In genomic region chr4:155011312-155012025, GRCm38 (mm10) we compare ENCODE assay signal across 22 mouse cellular contexts. TPM values are rescaled to one million over a fixed set of nuclear protein-coding genes. Genes with fewer than 3 reads are reported as not detected.
DNase-seq lines count a peak whose midpoint lies in the region; ATAC-seq and TF ChIP-seq lines count a peak whose summit lies in the region.
"Had no signal": no experiment of that assay in that cellular context is flagged by ENCODE, and none has a peak within 500 bp of the region (broad histone marks: within the 10 kb centered on the region; RNA-seq: fewer than 3 reads in every experiment).

No protein-coding gene starts in this region.

- no peaks in the 10 kb centered on the region for H3K36me3 ChIP-seq in forebrain, embryonic 10.5 days (replicated peaks)
- H3K36me3 ChIP-seq in forebrain, embryonic 15.5 days = no peaks in the 10 kb centered on the region
- H3K36me3 ChIP-seq: embryonic facial prominence, embryonic 13.5 days; neural tube, embryonic 13.5 days; stomach, embryonic 15.5 days had no signal

- H3K4me1 ChIP-seq in forebrain, embryonic 10.5 days = peaks cover 32% of the 10 kb centered on the region
- peaks cover 20% of the 10 kb centered on the region for H3K4me1 ChIP-seq in forebrain, embryonic 15.5 days
- peaks cover 96% of the 10 kb centered on the region for H3K4me1 ChIP-seq in cerebellum, adult 2 months (ENCODE audit: control insufficient read depth, insufficient read depth, low read length)
- H3K4me1 ChIP-seq: stomach, embryonic 15.5 days had no signal

- no peaks in the 10 kb centered on the region for H3K9me3 ChIP-seq in forebrain, embryonic 10.5 days
- no peaks in the 10 kb centered on the region for H3K9me3 ChIP-seq in forebrain, embryonic 15.5 days
- H3K9me3 ChIP-seq: embryonic facial prominence, embryonic 13.5 days; neural tube, embryonic 13.5 days; stomach, embryonic 15.5 days had no signal

- no peak for TF ChIP-seq CTCF in cerebellum, adult 2 months (IDR thresholded peaks at IDR 0.05; ENCODE audit: borderline replicate concordance, insufficient read depth, low read depth, low read length)

- 85% methylated on average over 8 of the region's 8 CpGs for WGBS in forebrain, embryonic 10.5 days
- 77% methylated on average over 8 of the region's 8 CpGs for WGBS in forebrain, embryonic 15.5 days
- WGBS in cerebellum, adult 2 months = 17% methylated on average over 8 of the region's 8 CpGs

- DNase-seq in forebrain, embryonic 10.5 days (ENCODE audit: extremely low spot score, low spot score) = no peak
- DNase-seq in left cerebral cortex, postnatal 4 days = peak; percentile 79
- no peak for DNase-seq in left cerebral cortex, adult 9 months (ENCODE audit: low spot score in 2 of 2)
- DNase-seq in cerebellum, adult 2 months = peak; percentile 70 to 71
- peak; percentile 56 to 64 for DNase-seq in cerebellum, postnatal 36 days
- DNase-seq in ovary, postnatal 10 days (ENCODE audit: low spot score) = no peak
- DNase-seq: kidney, adult 11 months; lung, adult 18-20 months; lung, postnatal 4 days had no signal

- no peak overlapping the region for H3K9ac ChIP-seq in forebrain, embryonic 15.5 days (replicated peaks)
- H3K9ac ChIP-seq: embryonic facial prominence, embryonic 13.5 days; neural tube, embryonic 13.5 days; stomach, embryonic 15.5 days had no signal

- no peak for TF ChIP-seq POLR2A in cerebellum, adult 2 months (IDR thresholded peaks at IDR 0.05; ENCODE audit: borderline replicate concordance, insufficient read depth, low read length)

- peaks cover 29% of the 10 kb centered on the region for H3K27me3 ChIP-seq in forebrain, embryonic 10.5 days (ENCODE audit: poor library complexity, severe bottlenecking)
- H3K27me3 ChIP-seq in forebrain, embryonic 15.5 days = no peaks in the 10 kb centered on the region
- no peaks in the 10 kb centered on the region for H3K27me3 ChIP-seq in cerebellum, adult 2 months (ENCODE audit: control insufficient read depth, insufficient read depth, low read length)
- H3K27me3 ChIP-seq: stomach, embryonic 15.5 days had no signal

- ATAC-seq in forebrain, embryonic 15.5 days (replicated peaks) = no peak
- ATAC-seq in frontal cortex, adult (ENCODE audit: low TSS enrichment) = no peak
- ATAC-seq: activated CD4-positive, CD25-positive, alpha-beta regulatory T cell, adult 4 months; CD4-positive, CD25-positive, alpha-beta regulatory T cell, adult 4 months had no signal

- no peak overlapping the region for H3K4me2 ChIP-seq in forebrain, embryonic 15.5 days (replicated peaks)
- H3K4me2 ChIP-seq: embryonic facial prominence, embryonic 13.5 days; liver, embryonic 11.5 days; neural tube, embryonic 13.5 days; stomach, embryonic 15.5 days had no signal

- intact Hi-C loops in left cerebral cortex, postnatal 4 days (cut with DNase I) = no loop called here

- 0 out of 2 replicates have a peak overlapping the region, but pooled peaks have one; percentile 11 for H3K27ac ChIP-seq in forebrain, embryonic 10.5 days
- H3K27ac ChIP-seq in forebrain, embryonic 15.5 days (replicated peaks) = no peak overlapping the region
- peak overlapping the region; percentile 28 for H3K27ac ChIP-seq in cerebellum, adult 2 months (ENCODE audit: insufficient read depth, low read length)
- H3K27ac ChIP-seq: embryonic facial prominence, embryonic 13.5 days; heart, adult 2 months; kidney, postnatal 0 days; neural tube, embryonic 13.5 days; stomach, embryonic 15.5 days had no signal

- no peak overlapping the region for H3K4me3 ChIP-seq in forebrain, embryonic 10.5 days
- H3K4me3 ChIP-seq in forebrain, embryonic 15.5 days = no peak overlapping the region
- no peak overlapping the region for H3K4me3 ChIP-seq in cerebellum, adult 2 months (replicated peaks; ENCODE audit: insufficient read depth, low read depth, low read length)
- H3K4me3 ChIP-seq: embryonic facial prominence, embryonic 13.5 days; heart, adult 2 months; neural tube, embryonic 13.5 days; stomach, embryonic 15.5 days had no signal

RNA-seq across cellular contexts. Expression of gene Plch2, which starts 45.1 kb away (rescaled TPM):
- 0.43 and 0.64 TPM in 2 replicates for polyA plus RNA-seq in forebrain, embryonic 10.5 days (2016; fragmentation: Nextera tagmentation; extraction: Ambion mirVana)
- 10.0 and 12.7 TPM in 2 replicates for polyA plus RNA-seq in forebrain, embryonic 15.5 days (2015; fragmentation: Nextera tagmentation; extraction: Ambion mirVana)
- total RNA-seq in left cerebral cortex, postnatal 4 days (2021) = 10 to 100 TPM; 50.9 to 56.1 TPM
- polyA plus RNA-seq in cerebellum, adult 2 months (2012; rRNA removed) = 149 and 180 TPM in 2 replicates
- total RNA-seq: heart, adult 2 months; heart, postnatal 36 days had no signal
- polyA plus RNA-seq: activated CD4-positive, CD25-positive, alpha-beta regulatory T cell, adult 4 months; CD4-positive, CD25-positive, alpha-beta regulatory T cell, adult 4 months had no signal

RNA-seq across cellular contexts. Expression of gene Pank4, which starts 47.5 kb away (rescaled TPM):
- 46.8 and 51.8 TPM in 2 replicates for polyA plus RNA-seq in forebrain, embryonic 10.5 days (2016; fragmentation: Nextera tagmentation; extraction: Ambion mirVana)
- 43.5 and 48.9 TPM in 2 replicates for polyA plus RNA-seq in forebrain, embryonic 15.5 days (2015; fragmentation: Nextera tagmentation; extraction: Ambion mirVana)
- 10 to 100 TPM; 34.5 to 39.8 TPM for total RNA-seq in left cerebral cortex, postnatal 4 days (2021)
- polyA plus RNA-seq in cerebellum, adult 2 months (2012; rRNA removed) = 84.6 and 85.5 TPM in 2 replicates

RNA-seq across cellular contexts. Expression of gene Hes5, which starts 50.7 kb away (rescaled TPM):
- 272 and 295 TPM in 2 replicates for polyA plus RNA-seq in forebrain, embryonic 10.5 days (2016; fragmentation: Nextera tagmentation; extraction: Ambion mirVana)
- 125 and 127 TPM in 2 replicates for polyA plus RNA-seq in forebrain, embryonic 15.5 days (2015; fragmentation: Nextera tagmentation; extraction: Ambion mirVana)
- 10 to 100 TPM; 56.8 to 74.5 TPM for total RNA-seq in left cerebral cortex, postnatal 4 days (2021)
- polyA plus RNA-seq in cerebellum, adult 2 months (2012; rRNA removed) = 4.6 and 4.8 TPM in 2 replicates
- total RNA-seq: adrenal gland, postnatal 14 days; gastrocnemius, adult 8-10 months; heart, adult 2 months; heart, postnatal 36 days had no signal

RNA-seq across cellular contexts. Expression of gene Pex10, which starts 55.3 kb away (rescaled TPM):
- 22.2 TPM in 2 replicates for polyA plus RNA-seq in forebrain, embryonic 10.5 days (2016; fragmentation: Nextera tagmentation; extraction: Ambion mirVana)
- polyA plus RNA-seq in forebrain, embryonic 15.5 days (2015; fragmentation: Nextera tagmentation; extraction: Ambion mirVana) = 22.0 and 23.5 TPM in 2 replicates
- total RNA-seq in left cerebral cortex, postnatal 4 days (2021) = 10 to 100 TPM; 12.0 to 13.5 TPM
- polyA plus RNA-seq in cerebellum, adult 2 months (2012; rRNA removed) = 32.0 and 38.1 TPM in 2 replicates

Comparison
In these comparisons a context has a peak if more than half of its experiments do, and no peak if none do; other contexts are left out.
1. DNase-seq: peak in left cerebral cortex, postnatal 4 days (single experiment), cerebellum, adult 2 months (2 of 2) and cerebellum, postnatal 36 days (2 of 2); none in forebrain, embryonic 10.5 days (single experiment), left cerebral cortex, adult 9 months (0 of 2) and ovary, postnatal 10 days (single experiment).
2. RNA of gene Plch2, which starts 45.1 kb away (polyA plus RNA-seq): 149 to 180 TPM in cerebellum, adult 2 months; 10.0 to 12.7 TPM in forebrain, embryonic 15.5 days and 0.43 to 0.64 TPM in forebrain, embryonic 10.5 days; every median in the first group is over 10 times any median in the second.
3. RNA of gene Hes5, which starts 50.7 kb away (polyA plus RNA-seq): 272 to 295 TPM in forebrain, embryonic 10.5 days and 125 to 127 TPM in forebrain, embryonic 15.5 days; 4.6 to 4.8 TPM in cerebellum, adult 2 months; every median in the first group is over 10 times any median in the second.